Mouse (Mus musculus): ENCODE results near the gene Dnm3.

The Dnm3 gene

DNA sequence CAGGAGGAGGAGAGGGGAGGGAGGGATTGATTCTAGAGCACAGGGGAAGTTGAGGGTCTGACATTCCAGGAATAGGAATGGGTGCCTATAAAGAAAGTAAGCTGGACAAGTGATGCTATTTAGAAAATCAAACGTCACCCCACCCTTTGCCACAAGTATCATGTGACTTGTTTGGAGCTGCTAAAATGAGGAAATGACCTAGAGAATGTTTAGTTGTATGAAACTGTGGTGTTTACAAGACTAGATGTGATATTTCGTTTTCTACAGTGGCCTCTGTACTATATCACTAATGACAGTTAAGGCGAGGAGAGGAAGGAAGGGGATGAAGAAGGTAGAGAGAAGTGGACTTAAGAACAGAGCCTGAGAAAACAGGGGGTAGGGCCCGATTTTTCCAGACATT, 479.1 kb downstream of the Dnm3 start:
- DNase-seq (ENCODE audit: low read depth, low spot score) = no peak

DNA sequence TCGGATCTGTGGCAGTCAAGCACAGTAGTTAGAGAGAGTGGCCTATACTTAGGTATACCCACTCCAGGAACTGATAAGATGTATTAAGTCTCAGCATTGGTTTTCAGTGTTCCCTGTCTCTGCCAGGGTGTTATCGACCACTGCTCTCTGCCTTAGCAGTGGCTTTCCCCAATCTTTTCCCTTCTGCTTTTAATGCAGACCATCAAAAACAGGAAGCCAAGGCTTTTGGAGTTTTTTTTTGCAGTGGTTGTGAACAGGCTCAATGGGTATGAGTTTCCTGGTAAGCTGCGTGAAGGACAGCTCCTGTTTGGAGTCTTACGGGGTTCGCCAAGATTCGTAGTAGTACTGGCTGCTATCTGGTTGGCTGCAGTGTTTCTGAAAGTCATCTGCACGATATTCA, 485.4 kb downstream of the Dnm3 start:
- no peak for DNase-seq (ENCODE audit: low read depth, low spot score)

- no peak for DNase-seq (ENCODE audit: low read depth, low spot score)
Observed at GRCm38 (mm10) chr1:161991846-161992245, 486.0 kb downstream of the Dnm3 start.

DNA sequence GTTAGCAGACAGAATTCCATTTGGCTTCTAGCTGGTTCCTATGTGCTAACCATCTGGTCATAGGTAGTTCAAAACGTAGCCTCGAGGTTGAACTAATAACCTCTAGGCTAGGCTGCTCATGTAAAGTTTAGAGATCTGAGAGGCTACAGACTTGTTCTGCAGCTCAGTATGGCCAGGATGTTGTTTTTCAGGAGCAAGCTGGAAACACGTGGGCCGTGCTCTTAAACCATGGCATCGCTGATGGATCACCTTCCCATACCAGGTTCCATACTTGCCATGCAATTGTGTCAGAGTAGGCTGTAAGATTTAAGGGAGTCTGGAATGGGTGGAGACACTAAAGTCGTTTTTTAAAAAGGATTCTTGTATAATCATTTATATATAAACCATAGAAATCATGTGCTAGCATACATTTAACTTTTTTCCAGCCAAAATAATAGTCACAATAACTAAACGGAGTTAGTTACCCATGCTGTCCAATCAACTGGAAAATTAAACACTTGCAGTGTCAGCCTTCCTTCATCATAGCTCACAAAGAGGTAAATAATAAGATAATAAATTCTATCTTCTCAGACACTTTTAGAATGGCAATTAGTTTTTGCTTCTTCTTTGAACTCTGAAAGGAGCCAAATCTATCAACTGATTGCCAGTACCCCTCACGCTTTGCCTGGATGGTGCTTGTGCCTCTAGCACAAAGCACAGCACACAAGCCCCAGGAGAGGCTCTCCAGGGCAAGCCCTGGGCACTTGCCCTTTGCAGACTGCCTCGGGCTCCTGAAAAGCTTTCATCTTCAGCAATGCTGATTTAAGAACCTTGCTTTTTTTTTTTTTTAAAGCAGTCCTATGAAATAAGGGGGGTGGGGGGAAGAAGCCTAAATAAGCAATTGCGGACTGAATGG, 486.9 kb downstream of the Dnm3 start:
- no peak for DNase-seq (ENCODE audit: low read depth, low spot score)

GRCm38 (mm10) chr1:161983979-161984566, 493.8 kb downstream of the Dnm3 start:
- DNase-seq (ENCODE audit: low read depth, low spot score) = no peak

- no peak for DNase-seq (ENCODE audit: low read depth, low spot score)
Observed at GRCm38 (mm10) chr1:161983451-161983850, 494.4 kb downstream of the Dnm3 start.

DNA sequence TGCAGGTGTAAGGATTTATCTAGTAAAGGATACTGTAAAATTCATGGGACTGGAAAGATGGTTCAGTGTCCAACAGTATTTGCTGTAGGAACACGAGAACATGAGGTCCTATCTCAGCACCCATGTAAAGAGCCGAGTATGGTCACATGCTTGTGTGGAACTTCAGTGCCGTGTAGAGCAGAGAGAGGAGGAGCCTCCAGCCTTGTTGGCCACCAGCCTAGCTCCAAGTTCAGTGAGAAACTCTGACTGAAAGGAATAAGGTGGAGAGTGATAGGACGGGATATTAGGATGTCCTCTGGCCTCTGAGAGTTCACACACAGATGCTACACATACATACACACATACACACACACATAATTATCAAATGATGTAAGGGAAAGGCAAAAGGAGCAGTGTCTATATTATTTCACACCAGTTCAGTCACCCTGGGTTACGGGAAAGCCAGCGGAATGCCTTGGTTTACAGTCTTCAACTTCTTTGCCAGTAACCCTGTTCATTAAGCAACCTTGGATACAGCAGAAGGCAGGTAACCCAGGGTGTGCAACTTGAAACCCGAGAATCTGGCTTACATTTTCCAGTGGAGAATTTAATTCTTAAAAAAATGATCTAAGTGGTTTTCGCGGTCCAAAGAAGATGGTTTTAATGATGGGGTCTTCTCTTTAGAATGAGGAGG, 497.1 kb downstream of the Dnm3 start:
- DNase-seq (ENCODE audit: low read depth, low spot score) = no peak

DNA sequence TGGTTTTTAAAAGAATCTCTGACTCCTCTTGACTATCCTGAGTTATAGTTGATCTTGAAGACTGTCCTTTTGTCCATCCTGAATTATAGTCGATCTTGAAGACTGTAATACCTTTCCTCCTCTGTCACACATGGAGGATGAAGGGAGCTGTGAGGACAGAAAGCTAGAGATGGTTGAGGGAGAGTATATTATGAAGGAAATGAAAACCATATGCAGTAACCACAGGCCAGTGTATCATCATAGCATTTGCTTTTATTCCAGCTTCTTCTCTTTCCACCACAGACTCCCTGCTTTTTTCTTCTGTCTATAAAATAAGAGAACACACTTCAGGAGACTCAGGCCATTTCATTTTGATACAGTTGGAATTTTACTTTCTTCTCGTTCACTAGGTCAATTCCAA, 497.8 kb downstream of the Dnm3 start:
- no peak for DNase-seq (ENCODE audit: low read depth, low spot score)

DNA sequence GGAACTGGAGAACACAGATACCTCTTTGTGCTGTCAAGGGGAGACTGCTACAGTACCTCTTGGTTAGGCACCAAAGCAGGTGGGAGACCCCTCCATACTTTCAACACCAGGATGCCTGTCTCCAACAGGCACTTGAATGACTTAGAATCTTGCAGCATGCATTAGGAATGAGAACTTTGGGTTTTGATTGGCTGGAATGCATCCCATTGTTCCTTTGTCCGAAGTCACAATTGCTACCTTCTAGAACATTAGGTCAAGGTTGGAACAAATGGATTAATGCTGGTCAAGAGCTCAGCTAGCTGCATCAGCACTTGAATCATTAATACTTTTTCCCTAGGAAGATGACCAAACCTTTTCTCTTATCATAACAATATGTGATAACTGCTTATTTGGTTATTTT, 498.3 kb downstream of the Dnm3 start, which contains the start of gene 4930558K02Rik:
4930558K02Rik (minus strand) TSS at position 101 of the 400 bp plus-strand sequence.
- no peak for DNase-seq (ENCODE audit: low read depth, low spot score)

DNA sequence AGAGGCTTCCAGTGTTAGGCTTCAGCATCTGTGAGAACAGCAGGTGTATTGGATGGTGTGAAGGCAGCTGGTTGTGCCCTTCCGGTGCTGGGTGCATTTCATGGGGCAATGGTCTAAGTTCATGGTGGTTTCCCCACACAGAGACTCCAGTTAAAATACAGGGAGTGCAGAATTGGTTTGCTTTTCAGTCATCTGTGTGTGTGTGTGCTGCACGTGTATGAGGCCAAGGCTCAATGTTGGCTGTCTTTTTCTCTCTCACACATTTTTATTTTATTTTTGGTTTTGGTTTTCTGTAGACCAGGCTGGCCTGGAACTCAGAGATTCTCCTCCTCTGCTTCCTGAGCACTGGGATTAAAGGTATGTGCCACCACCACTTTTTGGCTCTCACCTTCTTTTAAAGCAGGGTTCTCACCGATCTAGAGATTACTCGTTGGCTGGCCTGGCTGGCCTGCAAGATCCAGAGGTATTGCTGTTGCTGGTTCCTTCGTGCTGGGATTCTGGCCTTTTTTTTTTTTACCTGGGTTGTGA, 499.6 kb downstream of the Dnm3 start:
- no peak for DNase-seq (ENCODE audit: low read depth, low spot score)

DNA sequence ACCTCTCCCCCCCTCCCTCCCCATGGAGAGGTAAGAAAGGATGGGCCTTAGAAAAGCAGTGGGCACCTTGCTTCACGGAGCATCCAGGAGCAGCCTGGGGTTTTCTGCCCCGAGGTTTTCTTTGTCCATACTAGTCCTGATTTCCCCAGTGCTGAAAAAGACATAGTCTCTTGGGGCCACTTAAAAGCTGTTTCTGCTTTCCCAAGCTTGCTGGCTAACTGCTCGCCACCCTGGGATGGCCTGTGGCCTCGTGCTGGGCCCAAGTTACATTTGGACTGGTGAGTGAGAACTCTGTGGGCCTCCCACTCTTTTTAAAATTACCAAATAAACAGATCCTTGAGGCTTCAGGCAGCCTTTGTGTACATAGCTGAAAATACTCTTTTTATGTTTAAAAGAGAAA, 500.5 kb downstream of the Dnm3 start:
- DNase-seq (ENCODE audit: low read depth, low spot score) = no peak

GRCm38 (mm10) chr1:161976255-161977182, 501.3 kb downstream of the Dnm3 start:
- DNase-seq (ENCODE audit: low read depth, low spot score) = peak; percentile 62

DNA sequence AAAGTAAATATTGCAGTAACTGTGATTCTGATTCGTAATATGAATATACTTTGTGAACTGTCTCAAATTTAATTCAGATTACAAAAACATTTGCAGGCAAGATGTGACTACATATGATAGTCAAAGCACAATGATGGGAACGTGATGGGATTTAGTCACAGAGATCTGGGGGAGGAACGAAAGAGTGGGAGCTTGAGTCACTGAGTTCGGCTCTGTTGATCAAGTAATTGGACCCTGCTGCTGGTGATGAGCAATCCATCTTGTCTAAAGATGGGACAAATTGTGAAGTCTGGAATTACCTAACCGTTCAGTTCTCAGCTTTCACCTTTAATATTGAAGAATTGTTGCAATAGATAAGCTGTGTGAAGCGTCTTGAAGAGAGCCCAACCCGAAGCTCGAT, 505.6 kb downstream of the Dnm3 start:
- DNase-seq (ENCODE audit: low read depth, low spot score) = no peak

- no peak for DNase-seq (ENCODE audit: low read depth, low spot score)
Observed at GRCm38 (mm10) chr1:161970874-161971273, 507.0 kb downstream of the Dnm3 start.

DNA sequence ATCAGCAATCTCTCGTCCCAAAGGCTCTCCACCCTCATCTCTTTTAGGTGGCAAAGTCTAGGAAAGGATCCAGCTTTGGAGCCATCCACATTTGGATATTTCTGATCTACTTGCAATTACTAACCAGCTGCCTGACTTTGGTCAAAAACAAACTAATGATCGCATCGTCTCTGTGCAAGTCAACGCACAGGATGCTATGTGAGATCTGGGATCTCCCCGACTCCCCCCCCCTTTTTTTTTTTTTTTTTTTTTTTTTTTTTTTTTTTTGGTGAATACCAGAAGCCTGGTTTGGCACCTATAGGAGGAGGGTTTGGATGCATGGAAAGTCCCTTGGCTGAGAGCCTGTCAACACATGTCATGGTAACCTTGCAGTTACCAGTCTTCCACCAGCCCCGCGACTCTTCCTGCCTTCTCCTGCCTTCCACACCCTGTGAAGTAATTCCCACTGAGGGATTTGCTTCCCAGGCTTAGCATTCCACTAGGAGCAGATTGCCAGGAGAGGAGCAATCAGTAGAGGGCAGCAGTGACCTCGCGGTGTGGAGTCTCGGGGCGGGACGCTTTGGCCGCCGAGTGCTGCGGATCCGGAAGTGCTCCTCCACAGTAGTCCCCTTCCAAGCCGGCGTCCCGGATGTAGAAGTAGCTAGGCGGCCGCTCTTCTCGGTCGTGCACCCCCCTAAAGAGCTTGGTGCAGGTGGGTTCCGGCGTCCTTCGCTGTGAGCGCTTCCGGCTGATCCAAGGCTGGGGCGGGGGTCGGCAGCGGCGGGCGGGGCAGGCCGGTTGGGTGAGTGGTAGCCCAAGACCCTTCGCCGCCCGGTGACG, 509.0 kb downstream of the Dnm3 start, which contains the start of gene Pigc:
Pigc (plus strand) TSS at position 598 of the 819 bp plus-strand sequence.
- peak; percentile 74 for DNase-seq (ENCODE audit: low read depth, low spot score)

- no peak for DNase-seq (ENCODE audit: low read depth, low spot score)
Observed at GRCm38 (mm10) chr1:161967936-161968335, 509.9 kb downstream of the Dnm3 start.

- DNase-seq (ENCODE audit: low read depth, low spot score) = peak; percentile 15
Observed at GRCm38 (mm10) chr1:161962465-161963377, 515.1 kb downstream of the Dnm3 start.

DNA sequence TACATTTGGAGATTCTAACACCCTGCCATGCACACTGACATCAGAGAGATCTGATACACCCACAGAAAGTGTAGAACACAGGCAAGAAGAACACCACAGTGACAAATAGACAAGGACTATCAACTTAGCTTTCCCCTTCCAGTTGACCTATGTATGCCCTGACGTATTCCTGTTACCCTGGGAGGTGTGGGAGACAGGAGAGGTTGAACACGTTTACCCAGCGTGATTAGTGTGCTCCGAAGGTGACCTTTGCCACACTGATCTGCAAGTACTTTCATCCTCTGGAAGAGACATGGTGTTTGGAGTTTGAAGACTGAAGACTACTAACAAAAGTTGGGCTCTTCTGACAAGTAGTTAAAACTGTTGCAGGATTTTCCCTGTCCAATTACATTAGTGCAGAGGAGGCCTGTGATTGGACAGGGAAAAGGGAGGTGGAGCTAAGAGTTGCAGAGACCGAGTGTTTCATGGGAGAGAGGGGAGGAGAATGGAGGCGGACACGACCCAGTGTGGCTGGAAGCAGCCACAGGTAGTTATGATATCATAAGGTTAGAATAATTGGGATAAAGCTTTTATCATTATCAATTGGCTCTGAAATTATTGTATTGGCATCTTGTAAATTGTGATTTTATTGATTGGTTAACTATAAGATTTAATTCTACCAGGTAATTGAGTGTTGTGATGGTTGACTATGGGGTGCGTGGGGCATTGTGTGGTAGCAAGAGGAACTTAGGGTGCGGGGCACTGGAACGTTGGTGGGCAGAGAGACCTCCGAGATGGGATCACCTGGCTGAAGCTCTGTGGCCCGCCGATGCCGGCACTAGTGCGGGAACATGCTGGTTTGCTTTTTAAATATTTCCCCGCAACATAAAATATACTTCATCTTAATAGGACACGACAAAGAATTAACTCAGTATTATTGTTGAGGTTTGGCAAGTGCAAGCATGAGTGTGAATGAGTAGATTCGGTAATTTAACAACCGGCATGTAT, 519.6 kb downstream of the Dnm3 start:
- DNase-seq (ENCODE audit: low read depth, low spot score) = no peak
